Mouse (Mus musculus): ENCODE results near the gene Gstm4. TPM values are rescaled to one million over a fixed set of nuclear protein-coding genes. Genes with fewer than 3 reads are reported as not detected.
"Not testable (repeated sequence)": the region's sequence is repeated elsewhere in the genome, so short reads cannot be mapped to it uniquely, and the experiment has no call there.

Gene Gstm4
- total RNA-seq, 2 experiments from 2014 or later, result 11.8 to 15.8 TPM

DNA sequence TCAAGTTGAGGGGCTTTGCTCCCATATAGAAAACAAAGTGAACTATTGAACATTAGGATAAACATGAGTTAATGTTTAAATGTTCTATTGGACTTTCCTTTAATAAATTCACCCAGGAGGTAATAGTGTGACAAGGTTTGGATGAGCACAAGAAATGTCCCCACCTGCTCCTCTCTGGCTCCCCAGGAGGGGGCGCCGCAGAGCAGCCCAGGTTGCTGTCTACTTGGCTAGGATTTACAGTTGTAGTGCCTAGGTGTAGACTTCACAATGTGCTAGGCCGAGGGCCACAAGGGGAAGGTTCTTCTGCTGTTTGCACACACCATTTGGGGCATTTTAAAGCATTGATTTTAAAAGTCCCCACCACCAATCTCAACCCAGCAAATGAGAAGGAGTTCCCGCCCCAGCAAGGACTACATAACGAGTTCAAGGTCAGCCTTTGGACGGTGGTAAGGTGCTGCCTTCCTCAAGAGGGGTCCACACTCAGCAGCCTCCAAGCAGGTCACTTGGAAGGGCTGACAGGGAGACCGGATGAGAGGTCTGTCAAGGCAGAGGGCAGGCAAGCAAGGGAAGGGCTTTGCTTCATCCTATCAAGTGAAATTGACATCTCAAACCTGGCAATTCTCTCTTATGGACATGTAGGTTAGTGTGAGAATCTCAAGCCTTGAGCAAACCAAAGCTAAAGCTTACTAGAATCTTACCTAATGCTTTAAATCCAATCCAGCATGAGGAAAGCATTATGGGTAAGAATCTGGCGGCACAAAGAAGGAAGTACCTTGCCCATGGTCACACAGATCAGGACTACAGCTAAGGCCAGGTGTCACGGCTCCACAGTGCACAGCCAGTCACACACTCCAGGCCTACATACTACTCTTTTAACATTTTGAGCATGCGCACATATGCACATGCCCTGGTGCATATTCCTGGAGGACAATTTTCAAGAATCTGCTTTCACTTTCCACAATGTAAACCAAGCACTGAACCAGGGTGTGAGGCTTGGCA lies 25.9 kb upstream of the Gstm4 start:
- peak; percentile 73 for DNase-seq (ENCODE audit: low spot score)

GRCm38 (mm10) chr3:108069231-108069870 lies 24.7 kb upstream of the Gstm4 start:
- DNase-seq (ENCODE audit: low spot score), result peak; percentile 32

DNA sequence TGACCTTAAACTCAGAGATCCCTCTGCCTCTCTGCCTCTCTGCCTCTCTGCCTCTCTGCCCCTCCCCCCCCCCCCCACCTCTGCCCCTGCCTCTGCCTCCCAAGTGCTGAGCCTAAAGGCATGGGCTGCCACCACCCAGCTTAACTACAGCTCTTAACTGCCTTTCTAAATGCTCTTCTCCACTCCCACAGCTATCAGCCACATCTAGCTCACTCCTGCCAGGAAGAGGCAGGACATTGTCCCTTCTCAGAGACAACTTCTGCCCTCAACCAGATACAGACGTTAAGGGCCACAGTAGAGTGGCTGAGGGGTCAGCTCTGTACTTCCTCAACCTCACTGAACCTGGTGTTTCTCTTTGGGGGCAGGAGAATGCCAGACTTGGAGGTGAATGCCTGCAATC lies 24.1 kb upstream of the Gstm4 start:
- no peak for DNase-seq (ENCODE audit: low spot score)

DNA sequence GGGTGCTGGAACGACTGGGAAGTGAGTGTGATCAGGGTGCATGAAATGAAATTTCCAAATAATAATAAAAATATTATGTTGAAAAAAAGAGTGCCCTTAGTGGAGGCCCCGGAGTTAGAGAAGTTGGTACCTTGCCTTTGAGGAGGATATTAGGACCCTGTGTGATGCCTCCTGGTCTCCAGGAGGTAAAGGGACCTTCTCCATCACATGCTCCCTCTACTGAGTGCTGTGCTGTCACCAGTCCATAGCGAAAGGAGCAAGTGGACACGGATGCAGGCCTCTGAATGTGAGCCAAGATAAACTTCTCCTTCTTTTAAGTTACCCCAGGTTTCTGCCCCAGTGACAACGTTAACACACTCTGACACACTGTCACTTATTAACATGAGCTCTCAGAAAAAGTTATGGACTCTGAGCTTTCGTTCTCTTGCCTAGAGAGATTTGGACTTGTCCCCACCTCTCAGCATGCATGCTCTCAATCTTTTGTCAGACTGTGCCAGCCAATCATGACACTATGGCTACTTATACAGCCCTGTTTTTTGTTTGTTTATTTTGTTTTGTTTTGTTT lies 22.8 kb upstream of the Gstm4 start:
- DNase-seq (ENCODE audit: low spot score), result no peak

DNA sequence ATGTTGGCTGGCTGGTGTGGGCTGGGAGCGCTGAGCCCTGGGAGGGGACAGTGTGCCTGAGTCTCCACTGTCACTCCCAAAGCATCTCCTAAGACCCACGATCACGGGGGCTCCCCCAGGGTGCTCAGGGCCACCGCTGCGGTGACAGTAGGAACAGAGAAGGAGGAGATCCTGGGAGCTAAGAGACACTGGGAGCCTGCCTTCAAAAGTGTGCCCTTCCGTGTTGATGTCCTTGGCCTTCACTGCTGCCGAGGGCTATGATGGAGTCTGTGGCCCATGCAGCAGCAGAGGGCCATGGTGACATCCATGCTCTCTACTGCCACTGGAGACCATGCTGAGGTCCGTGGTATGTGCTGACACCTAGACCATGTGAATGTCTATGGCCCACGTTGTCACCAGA lies 20.9 kb upstream of the Gstm4 start:
- DNase-seq (ENCODE audit: low spot score), result no peak

GRCm38 (mm10) chr3:108064672-108065071 lies 20.0 kb upstream of the Gstm4 start:
- no peak for DNase-seq (ENCODE audit: low spot score)

GRCm38 (mm10) chr3:108062648-108063047 lies 18.0 kb upstream of the Gstm4 start:
- no peak for DNase-seq (ENCODE audit: low spot score)

DNA sequence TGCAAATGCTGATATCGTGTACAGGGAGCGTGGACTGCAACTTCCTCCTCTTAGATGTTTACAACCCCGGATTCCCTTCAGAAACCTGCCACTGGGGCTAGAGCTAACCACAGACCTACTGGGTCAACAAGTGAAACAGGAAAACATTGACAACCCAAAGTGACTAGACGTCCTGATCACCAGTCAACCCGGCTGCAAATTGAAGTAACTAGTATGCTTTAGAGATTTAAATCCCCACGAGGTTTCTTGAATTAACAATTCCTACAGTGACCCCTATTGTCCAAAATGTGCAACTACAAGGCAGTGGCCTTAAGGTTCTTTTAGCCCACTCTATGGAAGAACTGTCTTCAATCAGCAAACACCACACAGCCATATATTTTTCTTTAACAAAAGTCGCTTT lies 16.7 kb upstream of the Gstm4 start:
- peak; percentile 67 for DNase-seq (ENCODE audit: low spot score)

- DNase-seq (ENCODE audit: low spot score), result no peak
These were observed 5.8 kb upstream of the Gstm4 start for GRCm38 (mm10) chr3:108050493-108050892.

- no peak for DNase-seq (ENCODE audit: low spot score)
These were observed 3.6 kb upstream of the Gstm4 start for GRCm38 (mm10) chr3:108048306-108048705.

- DNase-seq (ENCODE audit: low spot score), result no peak
These were observed 2.4 kb upstream of the Gstm4 start for GRCm38 (mm10) chr3:108046944-108047655.

GRCm38 (mm10) chr3:108033156-108033555 lies 11.5 kb downstream of the Gstm4 start:
- peak; percentile 30 for DNase-seq (ENCODE audit: low spot score)

- no peak for DNase-seq (ENCODE audit: low spot score)
These were observed 12.6 kb downstream of the Gstm4 start for GRCm38 (mm10) chr3:108032113-108032512.

DNA sequence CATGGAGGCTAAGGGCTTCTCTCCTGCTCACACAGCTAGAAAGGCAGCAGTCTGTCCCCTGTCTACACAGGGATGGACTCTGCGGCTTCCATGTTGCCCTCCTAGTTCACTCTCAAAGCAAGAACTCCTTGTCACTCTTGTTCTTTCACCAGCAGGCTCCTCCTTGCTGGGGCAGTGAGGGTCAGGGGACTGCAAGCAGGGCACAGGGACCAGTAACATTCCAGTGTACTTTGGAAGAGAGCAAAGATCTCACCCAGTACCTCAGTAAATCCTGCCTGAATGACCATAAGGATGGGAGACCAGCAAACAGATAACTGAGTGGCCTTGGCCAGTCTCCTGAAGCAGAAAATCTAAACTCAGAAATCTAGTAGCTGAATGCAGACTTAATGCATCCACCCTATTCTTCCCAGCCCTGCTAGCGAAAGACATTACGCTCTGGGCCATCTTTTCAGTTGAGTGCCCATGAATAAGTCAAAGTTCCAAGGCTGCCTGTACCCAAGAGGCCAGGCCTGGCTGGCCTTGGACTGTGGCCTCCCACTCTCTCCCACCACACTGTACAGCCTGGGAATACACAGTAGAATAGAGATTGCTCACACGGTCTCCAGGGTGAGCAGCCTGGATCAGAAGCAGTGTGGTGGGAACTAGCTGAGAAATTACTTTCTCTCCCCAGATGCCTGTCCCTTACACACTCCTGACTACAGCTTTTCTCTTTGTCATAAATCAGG lies 15.9 kb downstream of the Gstm4 start:
- DNase-seq (ENCODE audit: low spot score), result no peak

GRCm38 (mm10) chr3:108026597-108026996 lies 18.1 kb downstream of the Gstm4 start:
- no peak for DNase-seq (ENCODE audit: low spot score)

DNA sequence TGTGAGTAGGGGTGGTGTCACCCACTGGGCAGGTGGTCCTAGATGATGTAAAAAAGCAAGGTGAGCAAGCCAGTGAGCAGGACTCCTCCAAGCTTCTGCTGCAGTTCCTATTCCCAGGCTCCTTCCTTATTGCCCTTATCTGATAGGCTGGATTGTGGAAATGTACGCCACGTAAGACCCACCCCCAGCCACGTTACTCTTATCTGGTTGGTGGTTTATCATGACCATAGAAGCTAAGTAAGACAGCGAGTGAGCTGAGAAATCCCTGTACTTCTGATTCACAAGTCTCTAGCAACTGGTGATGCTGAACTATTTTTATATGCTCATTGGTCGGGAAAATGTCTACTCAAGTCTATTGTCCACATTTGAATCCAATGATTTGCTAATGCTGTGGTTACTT lies 18.6 kb downstream of the Gstm4 start:
- DNase-seq (ENCODE audit: low spot score), result no peak

- DNase-seq (ENCODE audit: low spot score), result no peak
These were observed 19.4 kb downstream of the Gstm4 start for GRCm38 (mm10) chr3:108025318-108025717.

DNA sequence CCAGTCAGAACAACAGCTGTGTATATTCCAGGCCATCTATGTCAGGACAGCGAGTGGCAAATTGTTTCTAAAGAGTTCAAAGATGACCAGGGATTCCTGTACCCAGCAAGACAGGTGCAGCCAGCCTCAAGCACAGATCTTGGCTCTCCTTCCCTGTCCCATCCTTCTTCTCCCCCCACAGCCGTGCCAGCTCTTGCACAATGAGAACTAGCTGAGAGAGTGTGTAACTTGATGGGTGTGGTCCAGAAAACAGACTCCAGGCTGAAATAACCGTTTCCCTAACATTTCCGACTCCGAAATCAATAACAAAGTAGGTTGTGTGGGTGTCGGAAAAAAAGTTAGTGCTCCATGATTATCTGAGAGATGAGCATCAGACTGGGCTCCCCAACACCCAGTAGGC lies 22.0 kb downstream of the Gstm4 start:
- DNase-seq (ENCODE audit: low spot score), result peak; percentile 72

DNA sequence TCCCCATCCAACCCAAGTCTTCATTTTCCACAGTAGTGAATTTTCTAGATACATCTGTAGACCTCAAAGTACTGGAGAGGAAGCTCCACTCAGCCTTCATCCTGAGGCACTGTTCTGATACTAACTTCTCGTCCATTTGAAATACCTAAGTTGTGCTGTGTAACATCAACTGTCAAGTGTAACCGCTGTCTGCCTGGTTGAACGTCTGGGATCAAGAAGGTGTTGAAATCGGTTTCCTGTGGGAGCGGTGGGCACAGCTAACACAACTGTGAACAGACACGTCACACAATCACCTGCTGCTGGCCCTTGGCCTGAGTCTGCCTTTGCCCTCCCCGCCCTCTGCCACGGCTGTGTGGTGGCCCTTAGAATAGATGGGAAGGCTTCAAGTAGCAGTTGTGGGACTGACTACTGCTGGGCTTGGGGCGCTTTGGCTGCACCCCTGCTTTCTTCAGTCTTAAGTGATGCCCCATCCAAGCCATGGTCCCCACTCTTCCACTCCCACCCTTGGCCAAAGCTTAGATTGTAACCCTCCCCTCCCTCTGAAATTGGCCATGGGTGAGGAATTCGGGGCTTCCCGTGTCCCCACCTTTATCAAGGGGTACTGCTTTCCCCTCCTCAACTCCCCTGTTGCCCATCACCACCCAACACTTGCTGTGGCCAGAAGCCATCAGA lies 24.2 kb downstream of the Gstm4 start:
- not testable (repeated sequence) for DNase-seq (ENCODE audit: low spot score)

DNA sequence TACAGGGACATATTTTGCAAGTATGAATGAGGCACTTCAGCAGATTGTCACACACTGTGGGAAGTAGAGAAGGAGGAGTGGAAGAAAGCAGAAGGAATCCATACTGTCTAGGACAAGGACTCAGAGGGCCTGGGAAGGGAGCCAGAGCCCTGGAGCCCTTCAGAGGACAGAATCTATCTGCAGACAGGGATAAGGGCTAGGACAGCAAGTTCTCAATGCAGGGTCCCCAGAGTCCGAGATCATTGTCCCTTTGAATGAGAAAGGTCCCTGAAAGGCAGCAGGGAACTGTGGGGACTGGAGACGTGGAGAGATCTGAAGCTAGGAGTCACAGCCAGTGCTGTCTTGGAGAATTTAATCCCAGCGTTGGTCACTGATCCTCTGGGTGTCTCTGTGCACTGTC lies 25.5 kb downstream of the Gstm4 start:
- not testable (repeated sequence) for DNase-seq (ENCODE audit: low spot score)

Measured in gastrocnemius, adult 18-20 months (tissue).